Mouse (Mus musculus): ENCODE results near the gene Prss33. TPM values are rescaled to one million over a fixed set of nuclear protein-coding genes. Genes with fewer than 3 reads are reported as not detected.
"Not testable (repeated sequence)": the region's sequence is repeated elsewhere in the genome, so short reads cannot be mapped to it uniquely, and the experiment has no call there.

Gene Prss33
- polyA plus RNA-seq (2015; fragmentation: Nextera tagmentation; extraction: Ambion mirVana) = 0.18 TPM in 1 of 2 replicates, not detected in the other

DNA sequence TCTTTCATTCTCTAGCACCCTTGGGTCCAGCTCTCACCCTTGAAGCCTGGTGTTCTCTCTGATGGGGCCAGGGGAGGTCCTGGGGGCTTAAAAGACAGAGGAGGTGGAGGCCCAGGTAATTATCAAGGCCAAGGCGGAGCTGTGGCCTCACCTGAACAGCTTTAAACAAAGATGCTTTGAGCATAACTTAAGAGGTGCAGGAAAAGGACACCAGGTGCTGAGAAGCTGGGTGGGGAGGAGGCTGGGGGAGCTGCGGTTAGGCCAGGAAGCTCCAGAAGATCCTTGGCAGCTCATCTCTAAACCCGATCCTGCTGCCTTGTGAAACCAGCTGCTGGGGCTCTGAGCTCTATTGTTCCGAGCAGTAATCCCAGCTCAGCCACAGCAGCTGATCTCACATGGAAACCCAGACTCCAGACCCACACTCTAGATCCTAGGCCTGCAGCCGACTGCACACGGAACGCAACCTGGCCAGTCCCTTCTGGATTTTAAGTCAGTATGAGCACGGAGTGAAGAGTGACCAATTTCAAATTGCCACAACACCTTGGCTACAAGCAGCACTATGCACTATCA lies at the start of gene Prss33:
Prss33 (minus strand) TSS at position 51 of the 570 bp plus-strand sequence.
- H3K4me1 ChIP-seq (ENCODE audit: control insufficient read depth, insufficient read depth, low read length) = no peaks in the 10 kb centered on the region
- no peak for ATAC-seq
- no peak within 1 kb of the TSS for H3K27ac ChIP-seq (ENCODE audit: low read length)
- H3K4me3 ChIP-seq (ENCODE audit: low read depth, low read length) = no peak within 1 kb of the TSS
- no peak within 1 kb of the TSS for H3K4me2 ChIP-seq (ENCODE audit: low read length)
- no peaks in the 10 kb centered on the region for H3K9me3 ChIP-seq (replicated peaks; ENCODE audit: control insufficient read depth, low read length, poor library complexity, severe bottlenecking)
- H3K27me3 ChIP-seq (ENCODE audit: control insufficient read depth, insufficient read depth, low read depth, low read length) = peaks cover 5% of the 10 kb centered on the region; the same call in 1 of the 2 replicates
- no peaks in the 10 kb centered on the region for H3K36me3 ChIP-seq (ENCODE audit: control insufficient read depth, insufficient read depth, low read length)
- H3K9ac ChIP-seq (ENCODE audit: low read depth, low read length) = no peak within 1 kb of the TSS
- 46% methylated on average over 8 of the region's 8 CpGs for WGBS

- not testable (repeated sequence) for H3K36me3 ChIP-seq (ENCODE audit: control insufficient read depth, insufficient read depth, low read length); H3K27me3 ChIP-seq (ENCODE audit: control insufficient read depth, insufficient read depth, low read depth, low read length); H3K27ac ChIP-seq (ENCODE audit: low read length); ATAC-seq; H3K4me2 ChIP-seq (ENCODE audit: low read length); H3K4me3 ChIP-seq (ENCODE audit: low read depth, low read length); H3K4me1 ChIP-seq (ENCODE audit: control insufficient read depth, insufficient read depth, low read length); H3K9me3 ChIP-seq (replicated peaks; ENCODE audit: control insufficient read depth, low read length, poor library complexity, severe bottlenecking); H3K9ac ChIP-seq (ENCODE audit: low read depth, low read length)
- WGBS = 85% methylated on average over 4 of the region's 4 CpGs
Measured at GRCm38 (mm10) chr17:23880576-23880975, 44.7 kb upstream of the Prss33 start, which contains the start of the genes Dcpp1 and Dcpp2. TSS of gene Dcpp1 (plus strand) at chr17:23880876. TSS of gene Dcpp2 (plus strand) at chr17:23880880.

DNA sequence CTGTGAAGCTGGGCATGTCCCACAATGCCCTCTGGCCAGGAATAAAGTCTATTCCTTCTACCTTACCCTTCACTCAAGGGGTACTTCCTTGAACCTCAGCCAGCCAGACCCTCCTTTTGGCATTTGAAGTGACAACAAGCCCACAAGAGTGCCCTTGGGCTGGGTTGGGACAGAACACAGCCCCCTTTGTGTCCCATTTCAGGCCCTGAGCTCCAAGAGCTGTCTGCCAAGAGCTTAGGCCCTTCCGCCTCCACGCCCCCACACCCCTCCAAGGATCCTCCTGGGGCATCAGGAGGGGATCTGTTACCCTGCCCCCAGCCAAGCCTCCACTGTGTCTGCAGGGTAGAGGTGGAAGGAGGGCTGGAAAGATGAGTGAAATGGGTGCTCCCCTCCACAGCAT lies 41.3 kb upstream of the Prss33 start:
- Histone ChIP-seq H3K9me3 (replicated peaks; ENCODE audit: control insufficient read depth, low read length, poor library complexity, severe bottlenecking) (no peaks in the 10 kb centered on the region), H3K4me3 (ENCODE audit: low read depth, low read length) (no peak overlapping the region), H3K4me1 (ENCODE audit: control insufficient read depth, insufficient read depth, low read length) (no peaks in the 10 kb centered on the region), H3K9ac (ENCODE audit: low read depth, low read length) (no peak overlapping the region), H3K36me3 (ENCODE audit: control insufficient read depth, insufficient read depth, low read length) (no peaks in the 10 kb centered on the region), H3K27me3 (ENCODE audit: control insufficient read depth, insufficient read depth, low read depth, low read length) (no peaks in the 10 kb centered on the region), H3K4me2 (ENCODE audit: low read length) (no peak overlapping the region), H3K27ac (ENCODE audit: low read length) (0 out of 2 replicates have a peak overlapping the region, but pooled peaks have one; percentile 5)
- WGBS = 90% methylated on average over 2 of the region's 2 CpGs
- peak; percentile 88 for ATAC-seq

DNA sequence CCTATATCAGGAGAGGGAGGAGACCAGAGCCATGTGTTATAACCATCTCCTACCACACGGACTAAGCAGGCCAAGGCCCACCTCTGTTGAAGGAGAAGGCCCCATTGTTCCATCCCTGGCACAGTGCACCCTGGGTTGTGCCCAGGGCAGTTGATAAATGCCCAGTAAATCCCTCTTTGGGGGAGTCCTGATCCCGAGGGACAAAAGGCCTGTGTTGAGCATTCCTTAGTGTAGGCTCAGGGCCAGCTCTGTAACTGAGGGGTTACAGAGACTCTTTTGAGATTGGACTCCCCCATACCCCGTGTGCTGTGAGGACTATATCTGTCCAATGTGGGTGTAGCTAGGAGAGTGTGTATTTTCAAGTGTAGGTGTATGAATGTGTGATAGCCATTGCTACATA lies 40.9 kb upstream of the Prss33 start:
- Histone ChIP-seq H3K9me3 (replicated peaks; ENCODE audit: control insufficient read depth, low read length, poor library complexity, severe bottlenecking) (no peaks in the 10 kb centered on the region), H3K27ac (ENCODE audit: low read length) (0 out of 2 replicates have a peak overlapping the region, but pooled peaks have one; percentile 14), H3K27me3 (ENCODE audit: control insufficient read depth, insufficient read depth, low read depth, low read length) (no peaks in the 10 kb centered on the region), H3K4me3 (ENCODE audit: low read depth, low read length) (no peak overlapping the region), H3K9ac (ENCODE audit: low read depth, low read length) (no peak overlapping the region), H3K4me2 (ENCODE audit: low read length) (no peak overlapping the region), H3K4me1 (ENCODE audit: control insufficient read depth, insufficient read depth, low read length) (no peaks in the 10 kb centered on the region), H3K36me3 (ENCODE audit: control insufficient read depth, insufficient read depth, low read length) (no peaks in the 10 kb centered on the region)
- 59% methylated on average over 3 of the region's 3 CpGs for WGBS
- peak; percentile 91 for ATAC-seq

- H3K4me3 ChIP-seq (ENCODE audit: low read depth, low read length) = no peak overlapping the region
- H3K4me1 ChIP-seq (ENCODE audit: control insufficient read depth, insufficient read depth, low read length) = no peaks in the 10 kb centered on the region
- no peaks in the 10 kb centered on the region for H3K9me3 ChIP-seq (replicated peaks; ENCODE audit: control insufficient read depth, low read length, poor library complexity, severe bottlenecking)
- WGBS = 46% methylated on average over 8 of the region's 8 CpGs
- H3K4me2 ChIP-seq (ENCODE audit: low read length) = no peak overlapping the region
- H3K9ac ChIP-seq (ENCODE audit: low read depth, low read length) = no peak overlapping the region
- no peaks in the 10 kb centered on the region for H3K27me3 ChIP-seq (ENCODE audit: control insufficient read depth, insufficient read depth, low read depth, low read length)
- ATAC-seq = no peak
- H3K27ac ChIP-seq (ENCODE audit: low read length) = no peak overlapping the region
- no peaks in the 10 kb centered on the region for H3K36me3 ChIP-seq (ENCODE audit: control insufficient read depth, insufficient read depth, low read length)
Measured at GRCm38 (mm10) chr17:23873884-23874856, 38.3 kb upstream of the Prss33 start.

DNA sequence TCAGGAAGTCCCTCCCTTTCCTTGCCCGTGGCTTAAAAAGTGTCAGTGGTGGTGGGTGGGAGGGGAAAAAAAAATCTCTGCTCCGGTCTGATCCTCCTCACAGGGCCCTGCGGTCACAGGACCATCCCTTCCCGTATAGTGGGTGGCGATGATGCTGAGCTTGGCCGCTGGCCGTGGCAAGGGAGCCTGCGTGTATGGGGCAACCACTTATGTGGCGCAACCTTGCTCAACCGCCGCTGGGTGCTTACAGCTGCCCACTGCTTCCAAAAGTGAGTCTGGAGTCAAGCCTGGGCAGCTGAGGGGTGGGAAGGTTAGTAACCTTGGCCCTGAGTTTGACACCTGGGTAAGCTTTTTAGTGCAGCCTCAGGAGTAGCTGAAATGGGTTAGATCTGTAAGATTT lies 32.7 kb upstream of the Prss33 start:
- 85% methylated on average over 11 of the region's 11 CpGs for WGBS
- Histone ChIP-seq H3K9me3 (replicated peaks; ENCODE audit: control insufficient read depth, low read length, poor library complexity, severe bottlenecking) (no peaks in the 10 kb centered on the region), H3K27me3 (ENCODE audit: control insufficient read depth, insufficient read depth, low read depth, low read length) (no peaks in the 10 kb centered on the region), H3K9ac (ENCODE audit: low read depth, low read length) (no peak overlapping the region), H3K4me1 (ENCODE audit: control insufficient read depth, insufficient read depth, low read length) (no peaks in the 10 kb centered on the region), H3K4me3 (ENCODE audit: low read depth, low read length) (no peak overlapping the region), H3K36me3 (ENCODE audit: control insufficient read depth, insufficient read depth, low read length) (no peaks in the 10 kb centered on the region), H3K4me2 (ENCODE audit: low read length) (no peak overlapping the region), H3K27ac (ENCODE audit: low read length) (no peak overlapping the region)
- ATAC-seq = no peak

- H3K36me3 ChIP-seq (ENCODE audit: control insufficient read depth, insufficient read depth, low read length) = no peaks in the 10 kb centered on the region
- no peak for ATAC-seq
- no peak within 1 kb of the TSS for H3K9ac ChIP-seq (ENCODE audit: low read depth, low read length)
- H3K9me3 ChIP-seq (replicated peaks; ENCODE audit: control insufficient read depth, low read length, poor library complexity, severe bottlenecking) = no peaks in the 10 kb centered on the region
- H3K27me3 ChIP-seq (ENCODE audit: control insufficient read depth, insufficient read depth, low read depth, low read length) = no peaks in the 10 kb centered on the region
- H3K4me2 ChIP-seq (ENCODE audit: low read length) = no peak within 1 kb of the TSS
- no peak within 1 kb of the TSS for H3K27ac ChIP-seq (ENCODE audit: low read length)
- H3K4me3 ChIP-seq (ENCODE audit: low read depth, low read length) = no peak within 1 kb of the TSS
- WGBS = 84% methylated on average over 15 of the region's 15 CpGs
- no peaks in the 10 kb centered on the region for H3K4me1 ChIP-seq (ENCODE audit: control insufficient read depth, insufficient read depth, low read length)
Measured at GRCm38 (mm10) chr17:23867756-23868155, 31.9 kb upstream of the Prss33 start, which contains the start of gene Prss21. TSS of gene Prss21 (plus strand) at chr17:23868056.

- H3K27me3 ChIP-seq (ENCODE audit: control insufficient read depth, insufficient read depth, low read depth, low read length) = no peaks in the 10 kb centered on the region
- H3K9ac ChIP-seq (ENCODE audit: low read depth, low read length) = no peak overlapping the region
- 84% methylated on average over 4 of the region's 4 CpGs for WGBS
- H3K9me3 ChIP-seq (replicated peaks; ENCODE audit: control insufficient read depth, low read length, poor library complexity, severe bottlenecking) = no peaks in the 10 kb centered on the region
- H3K4me2 ChIP-seq (ENCODE audit: low read length) = no peak overlapping the region
- no peak for ATAC-seq
- no peak overlapping the region for H3K4me3 ChIP-seq (ENCODE audit: low read depth, low read length)
- no peaks in the 10 kb centered on the region for H3K36me3 ChIP-seq (ENCODE audit: control insufficient read depth, insufficient read depth, low read length)
- no peak overlapping the region for H3K27ac ChIP-seq (ENCODE audit: low read length)
- H3K4me1 ChIP-seq (ENCODE audit: control insufficient read depth, insufficient read depth, low read length) = no peaks in the 10 kb centered on the region
Measured at GRCm38 (mm10) chr17:23862926-23863325, 27.1 kb upstream of the Prss33 start.

DNA sequence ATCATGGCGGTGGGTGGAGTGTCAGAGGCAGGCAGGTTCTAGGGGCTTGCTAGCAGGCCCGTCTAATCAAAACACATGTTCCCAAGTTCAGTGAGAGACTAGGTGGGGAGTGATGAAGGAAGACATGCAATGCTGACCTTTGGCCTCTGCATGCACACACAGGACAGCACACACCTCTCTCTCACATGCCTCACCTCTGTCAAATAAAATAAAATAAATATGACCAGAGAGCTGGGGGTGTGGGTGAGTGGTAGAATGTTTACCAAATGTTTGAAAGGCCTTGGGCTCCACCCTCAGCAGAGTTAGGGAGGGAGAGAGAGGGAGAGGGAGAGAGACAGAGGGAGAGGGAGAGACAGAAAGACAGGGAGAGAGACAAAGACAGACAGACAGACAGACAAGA lies 22.1 kb upstream of the Prss33 start:
- 89% methylated on average over 2 of the region's 2 CpGs for WGBS
- Histone ChIP-seq H3K9me3 (replicated peaks; ENCODE audit: control insufficient read depth, low read length, poor library complexity, severe bottlenecking) (no peaks in the 10 kb centered on the region), H3K27me3 (ENCODE audit: control insufficient read depth, insufficient read depth, low read depth, low read length) (no peaks in the 10 kb centered on the region), H3K4me3 (ENCODE audit: low read depth, low read length) (no peak overlapping the region), H3K4me2 (ENCODE audit: low read length) (no peak overlapping the region), H3K4me1 (ENCODE audit: control insufficient read depth, insufficient read depth, low read length) (no peaks in the 10 kb centered on the region), H3K36me3 (ENCODE audit: control insufficient read depth, insufficient read depth, low read length) (no peaks in the 10 kb centered on the region), H3K9ac (ENCODE audit: low read depth, low read length) (no peak overlapping the region), H3K27ac (ENCODE audit: low read length) (no peak overlapping the region)
- ATAC-seq = no peak

All from midbrain, embryonic 16.5 days (tissue).